Mouse (Mus musculus): ENCODE data around the gene Vmn1r220. TPM values are rescaled to one million over a fixed set of nuclear protein-coding genes. Genes with fewer than 3 reads are reported as not detected.

Gene Vmn1r220
- polyA plus RNA-seq (2012; rRNA removed; ENCODE audit: low replicate concordance) = not detected in 2 replicates

DNA sequence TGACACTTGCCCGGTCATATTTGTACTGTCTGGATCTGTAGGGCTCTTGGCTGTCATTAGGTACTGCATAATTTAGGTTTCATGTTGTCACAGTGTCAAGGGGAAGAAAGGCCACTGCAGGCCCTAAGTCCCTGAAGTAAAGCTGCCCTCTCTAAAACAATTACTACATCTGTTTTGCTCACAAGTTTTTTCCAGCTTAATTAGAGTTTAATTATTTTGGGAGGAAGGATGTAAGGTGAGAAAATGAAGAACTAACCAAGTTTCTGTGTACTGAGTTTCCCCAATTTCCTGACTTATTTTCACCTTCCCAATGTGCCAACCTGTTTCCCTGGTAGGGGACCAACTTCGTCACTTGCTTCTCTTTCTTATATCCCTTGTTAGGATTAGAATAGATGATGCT lies at the start of gene Vmn1r220:
Gene Vmn1r220 (minus strand): TSS at position 101 of the 400 bp plus-strand sequence.

DNA sequence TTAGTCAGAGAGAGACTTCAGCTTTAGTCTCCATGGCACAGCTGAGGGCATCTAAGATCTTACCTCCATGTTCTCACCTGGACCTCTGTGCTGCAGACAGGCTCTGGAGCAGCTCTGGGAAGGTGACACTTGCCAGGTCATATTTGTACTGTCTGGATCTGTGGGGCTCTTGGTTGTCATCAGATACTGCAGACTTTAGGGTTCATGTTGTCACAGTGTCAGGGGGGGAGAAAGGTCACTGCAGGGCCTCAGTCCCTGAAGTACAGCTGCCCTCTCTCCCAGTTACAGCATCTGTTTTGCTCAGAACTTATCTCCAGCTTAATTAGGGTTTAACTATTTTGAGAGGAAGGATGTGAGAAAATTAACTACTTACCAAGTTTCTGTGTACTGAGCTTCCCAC lies 48.1 kb upstream of the Vmn1r220 start, which contains the start of gene Vmn1r222:
Gene Vmn1r222 (minus strand): TSS at position 101 of the 400 bp plus-strand sequence.

DNA sequence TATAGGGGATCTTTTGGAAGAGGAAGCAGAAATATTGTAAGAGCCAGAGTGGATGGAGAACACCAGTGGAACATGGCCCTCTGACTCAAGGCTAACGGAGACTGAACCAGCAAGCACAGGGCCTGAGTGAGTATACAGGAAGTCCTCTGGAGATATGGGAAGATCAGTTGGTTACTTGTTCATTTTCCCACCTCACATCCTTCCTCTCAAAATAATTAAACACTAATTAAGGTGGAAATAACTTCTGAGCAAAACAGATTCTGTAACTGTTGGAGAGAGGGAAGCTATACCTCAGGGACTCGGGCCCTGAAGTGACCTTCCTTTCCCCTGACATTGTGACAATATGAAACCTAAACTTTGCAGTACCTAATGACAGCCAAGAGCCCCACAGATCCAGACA lies 26.1 kb upstream of the Vmn1r220 start, which contains the start of gene Vmn1r221:
Gene Vmn1r221 (plus strand): TSS at position 301 of the 400 bp plus-strand sequence.

DNA sequence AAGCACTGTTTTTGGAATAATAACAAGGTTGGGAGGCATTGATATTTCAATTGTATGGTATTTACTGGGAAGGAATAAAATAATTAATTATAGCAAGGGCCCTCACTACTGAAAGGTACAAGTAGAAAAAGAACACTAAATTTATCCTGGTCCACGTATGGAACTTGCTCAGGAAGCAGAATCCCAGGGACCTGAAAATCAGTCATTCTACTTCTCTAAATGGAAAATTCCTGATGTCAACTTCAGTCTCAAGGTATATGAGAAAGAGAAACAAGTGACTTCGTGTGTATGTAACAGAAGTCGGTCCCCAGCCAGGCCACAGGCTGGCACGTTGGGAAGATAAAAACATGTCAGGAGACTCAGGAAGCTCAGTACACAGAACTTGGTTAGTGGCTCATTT lies 28.8 kb downstream of the Vmn1r220 start, which contains the start of gene Vmn1r219:
Gene Vmn1r219 (plus strand): TSS at position 301 of the 400 bp plus-strand sequence.

DNA sequence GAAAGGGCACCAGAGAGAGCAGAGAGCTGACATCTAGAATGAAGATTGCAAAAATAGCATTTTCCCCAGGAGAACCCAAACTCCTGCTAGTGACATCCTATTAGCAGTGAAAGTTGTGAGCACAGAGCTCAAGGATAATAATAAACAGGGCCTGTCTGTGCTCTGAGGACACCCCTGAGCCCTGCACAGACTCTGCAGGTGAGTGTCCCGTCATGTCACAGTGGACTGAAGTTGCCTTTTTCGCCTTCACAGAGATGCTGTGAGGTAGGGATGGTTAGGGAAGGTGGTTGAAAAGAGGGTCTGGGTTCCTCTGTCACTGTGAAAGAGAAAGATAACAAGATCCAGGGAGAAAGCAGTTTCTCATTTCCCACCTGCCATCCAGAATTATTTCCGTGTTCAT lies 54.7 kb downstream of the Vmn1r220 start, which contains the start of gene Vmn1r218:
Gene Vmn1r218 (plus strand): TSS at position 57 of the 400 bp plus-strand sequence.

Other genes with a start within 250 kb of the Vmn1r220 start
- gene Vmn1r213, start 180.3 kb downstream of the Vmn1r220 start, polyA plus RNA-seq (2012; rRNA removed; ENCODE audit: low replicate concordance) = not detected in 2 replicates
- not detected in 2 replicates for gene Vmn1r214, start 157.6 kb downstream of the Vmn1r220 start, polyA plus RNA-seq (2012; rRNA removed; ENCODE audit: low replicate concordance)
- gene Vmn1r215, start 120.0 kb downstream of the Vmn1r220 start, polyA plus RNA-seq (2012; rRNA removed; ENCODE audit: low replicate concordance) = not detected in 2 replicates
- gene Vmn1r217, start 69.7 kb downstream of the Vmn1r220 start, polyA plus RNA-seq (2012; rRNA removed; ENCODE audit: low replicate concordance) = not detected in 2 replicates
- not detected in 2 replicates for gene Vmn1r218, start 54.8 kb downstream of the Vmn1r220 start, polyA plus RNA-seq (2012; rRNA removed; ENCODE audit: low replicate concordance)
- gene Vmn1r219, start 28.7 kb downstream of the Vmn1r220 start, polyA plus RNA-seq (2012; rRNA removed; ENCODE audit: low replicate concordance) = not detected in 2 replicates
- not detected in 2 replicates for gene Vmn1r221, start 26.2 kb upstream of the Vmn1r220 start, polyA plus RNA-seq (2012; rRNA removed; ENCODE audit: low replicate concordance)
- not detected in 2 replicates for gene Vmn1r222, start 48.0 kb upstream of the Vmn1r220 start, polyA plus RNA-seq (2012; rRNA removed; ENCODE audit: low replicate concordance)
- not detected in 2 replicates for gene Vmn1r223, start 59.2 kb upstream of the Vmn1r220 start, polyA plus RNA-seq (2012; rRNA removed; ENCODE audit: low replicate concordance)
- 0.82 and 2.2 TPM in 2 replicates for gene Zfp322a, start 181.2 kb upstream of the Vmn1r220 start, polyA plus RNA-seq (2012; rRNA removed; ENCODE audit: low replicate concordance)
- 1.8 and 2.7 TPM in 2 replicates for gene Abt1, start 235.9 kb upstream of the Vmn1r220 start, polyA plus RNA-seq (2012; rRNA removed; ENCODE audit: low replicate concordance)

Measured in mammary gland, adult 2 months (tissue).